Mouse (Mus musculus) activated CD4-positive, CD25-positive, alpha-beta regulatory T cell, adult 4 months (primary cell): ENCODE measurements around the gene Pnldc1. TPM values are rescaled to one million over a fixed set of nuclear protein-coding genes. Genes with fewer than 3 reads are reported as not detected.
A peak's percentile ranks its signal among the peaks of the same experiment; 100 is the strongest.
"Not testable (repeated sequence)": the region's sequence is repeated elsewhere in the genome, so short reads cannot be mapped to it uniquely, and the experiment has no call there.

Source experiments
- ATAC-seq: one replicate; pipeline ENCODE4 v1.8.0; 2017
- polyA plus RNA-seq, 2 experiments: library from polyadenylated mRNA; unstranded; fragments of 100-300 nt; shearing (Covaris generic); gene quantifications; one replicate each; pipeline ENCODE4 v1.2.1; 2017

Pnldc1 gene
- polyA plus RNA-seq, 2 experiments from 2014 or later, result 0.62 to 1.2 TPM

- no peak for ATAC-seq
Measured at GRCm38 (mm10) chr17:12906436-12906835, 3.6 kb downstream of the Pnldc1 start.

- no peak for ATAC-seq
Measured at GRCm38 (mm10) chr17:12905810-12906209, 4.2 kb downstream of the Pnldc1 start.

- no peak for ATAC-seq
Measured at GRCm38 (mm10) chr17:12904349-12904748, 5.7 kb downstream of the Pnldc1 start.

DNA sequence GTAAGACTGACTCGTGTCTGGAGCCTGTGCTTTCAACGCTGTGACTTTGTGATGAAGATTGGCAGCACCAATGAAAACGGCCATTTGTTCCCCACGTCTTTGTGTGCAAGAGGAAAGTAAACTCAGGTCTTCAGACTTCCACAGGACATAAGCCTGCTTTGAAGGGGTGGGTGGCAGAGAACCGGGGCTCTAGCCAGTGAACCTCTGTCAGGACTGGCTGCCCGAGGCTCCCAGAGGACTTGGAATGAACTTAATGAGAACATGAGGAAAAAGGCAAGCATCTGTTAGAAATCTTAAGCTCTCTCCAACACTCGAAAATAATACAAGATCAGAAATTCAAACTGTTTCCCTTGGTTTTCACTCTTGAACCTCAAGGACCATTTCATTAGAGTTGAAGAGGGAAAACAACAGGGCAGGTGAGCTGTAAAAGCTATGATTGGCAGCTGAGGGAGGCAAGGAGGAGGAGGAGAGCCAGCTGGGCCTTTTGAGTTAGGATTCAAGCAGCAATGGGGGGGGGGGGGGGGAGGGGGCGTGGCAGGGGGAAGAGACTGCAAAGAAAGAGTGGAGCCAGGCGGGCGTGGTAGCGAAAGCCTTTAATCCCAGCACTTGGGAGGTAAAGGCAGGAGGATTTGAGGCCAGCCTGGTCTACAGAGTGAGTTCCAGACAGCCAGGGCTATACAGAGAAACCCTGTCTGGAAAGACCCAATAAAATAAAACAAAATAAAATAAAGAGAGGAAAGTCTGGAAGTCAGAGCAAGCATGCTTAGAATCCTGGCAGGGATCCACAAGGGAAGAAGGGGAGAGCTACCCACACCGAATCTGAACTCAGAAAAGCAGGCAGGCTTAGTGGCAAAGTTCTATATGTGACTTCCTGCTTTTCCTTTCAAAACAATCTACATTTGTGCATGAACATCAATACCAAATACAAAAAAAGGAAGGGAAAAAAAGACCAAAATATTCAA is 6.4 kb downstream of the Pnldc1 start:
- ATAC-seq, result no peak

DNA sequence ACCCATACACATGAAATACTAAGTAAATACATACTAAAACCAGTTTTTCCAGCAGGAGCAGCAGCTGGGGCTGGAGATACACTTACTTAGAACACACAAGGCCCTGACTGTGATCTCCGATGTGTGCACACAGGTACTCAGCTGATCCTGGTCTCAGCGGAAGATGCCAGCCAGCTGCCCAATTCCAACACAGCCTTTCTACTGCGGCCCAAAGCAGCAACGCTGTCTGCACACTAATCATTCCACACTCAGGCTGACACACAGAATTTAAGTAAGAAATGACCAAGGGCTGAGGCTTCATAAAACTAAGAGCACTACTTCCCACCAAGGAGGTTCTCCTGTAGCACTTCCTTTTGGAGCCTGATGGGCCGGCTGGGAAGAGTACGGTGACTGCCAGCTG is 7.7 kb downstream of the Pnldc1 start:
- no peak for ATAC-seq

DNA sequence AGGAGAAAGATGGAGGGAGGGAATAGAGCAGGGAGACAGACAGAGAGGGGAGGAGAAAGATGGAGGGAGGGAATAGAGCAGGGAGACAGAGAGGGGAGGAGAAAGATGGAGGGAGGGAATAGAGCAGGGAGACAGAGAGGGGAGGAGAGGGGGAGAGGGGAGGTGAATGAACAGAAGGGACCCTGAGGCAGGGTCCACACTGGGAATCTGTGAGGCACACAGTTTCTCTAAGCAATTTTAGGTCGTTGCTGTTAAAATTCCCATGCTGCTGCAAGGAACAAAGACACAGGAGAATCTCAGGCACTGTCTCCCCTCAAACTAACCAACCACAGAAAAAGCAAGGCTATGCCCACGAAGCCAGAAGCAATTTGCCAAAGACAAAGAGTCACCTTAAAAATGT is 11.4 kb downstream of the Pnldc1 start:
- not testable (repeated sequence) for ATAC-seq

- ATAC-seq, result no peak
Measured at GRCm38 (mm10) chr17:12897674-12898073, 12.4 kb downstream of the Pnldc1 start.

DNA sequence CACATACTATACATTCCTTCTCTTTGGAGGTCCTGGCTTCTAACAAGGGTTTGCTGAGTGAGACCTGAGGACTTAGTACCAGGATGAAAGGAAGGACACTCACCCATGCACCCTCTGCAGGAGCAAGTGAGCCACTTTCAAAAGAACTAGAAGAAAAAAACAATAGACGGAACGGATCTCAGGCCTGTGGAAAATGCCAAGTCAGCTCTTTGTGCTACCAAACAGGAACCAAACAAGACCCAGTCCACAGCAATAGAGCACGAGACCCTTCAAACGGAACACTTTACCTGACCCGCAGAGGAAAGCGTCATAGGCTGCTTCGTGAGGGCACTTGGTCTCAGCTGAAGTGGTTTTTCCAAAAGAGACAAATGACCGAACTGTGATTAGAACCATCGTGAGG is 18.0 kb downstream of the Pnldc1 start:
- ATAC-seq, result peak; percentile 28

DNA sequence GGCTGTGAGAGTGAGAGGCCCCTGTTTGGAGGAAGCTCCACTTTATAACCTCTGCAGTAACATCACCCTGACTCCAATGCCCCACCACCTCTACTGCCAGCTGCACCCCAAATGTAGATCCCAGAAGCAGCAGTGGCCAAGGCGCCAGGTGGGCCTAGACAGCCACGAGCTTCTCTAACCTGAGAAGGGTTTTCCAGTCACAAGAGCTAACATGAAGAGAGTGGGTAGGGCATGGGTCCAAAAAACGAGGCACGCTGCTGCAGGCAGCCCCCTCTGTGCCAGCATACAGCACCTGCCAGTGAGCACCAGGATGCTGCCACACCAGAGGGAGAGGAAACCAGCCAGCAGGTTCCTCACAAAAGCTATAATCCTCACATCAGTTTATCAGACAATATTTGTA is 19.0 kb downstream of the Pnldc1 start:
- ATAC-seq, result no peak

DNA sequence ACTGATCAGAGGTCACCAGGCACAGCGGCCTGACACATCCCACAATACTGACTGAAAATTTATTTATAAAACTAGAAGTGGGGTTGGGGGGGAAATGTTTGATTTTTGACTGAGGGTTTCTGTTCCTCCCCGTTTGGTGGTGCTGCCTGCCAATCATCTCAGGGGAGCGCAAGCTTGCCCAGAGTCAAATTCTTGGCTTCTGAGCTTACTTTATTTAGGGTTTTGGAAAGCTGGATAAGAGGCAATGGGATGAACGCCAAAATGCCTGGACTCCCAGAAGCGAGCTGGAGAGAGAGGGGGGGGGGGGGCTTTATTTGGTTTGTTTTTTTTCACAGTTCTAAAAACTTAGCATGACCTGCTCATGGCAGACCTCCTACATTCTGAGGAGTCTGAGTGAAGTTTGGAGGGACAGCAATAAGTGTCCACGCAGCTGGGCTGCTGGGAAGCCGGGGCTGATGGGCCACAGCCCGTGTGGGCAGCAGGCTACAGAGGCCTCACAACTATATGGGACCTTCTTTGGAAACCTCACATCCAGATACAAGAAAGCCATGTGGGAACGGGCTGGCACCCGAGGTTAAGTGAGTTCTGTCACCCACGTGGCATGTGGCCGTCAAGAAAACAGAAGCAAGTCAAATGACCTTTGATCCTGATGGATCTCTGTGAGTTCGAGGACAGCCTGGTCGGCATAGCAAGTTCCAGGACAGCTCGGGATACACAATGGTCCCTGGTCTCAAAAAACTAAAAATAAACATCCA is 22.8 kb downstream of the Pnldc1 start:
- ATAC-seq, result no peak

GRCm38 (mm10) chr17:12886620-12887019 is 23.4 kb downstream of the Pnldc1 start:
- peak; percentile 100 for ATAC-seq

DNA sequence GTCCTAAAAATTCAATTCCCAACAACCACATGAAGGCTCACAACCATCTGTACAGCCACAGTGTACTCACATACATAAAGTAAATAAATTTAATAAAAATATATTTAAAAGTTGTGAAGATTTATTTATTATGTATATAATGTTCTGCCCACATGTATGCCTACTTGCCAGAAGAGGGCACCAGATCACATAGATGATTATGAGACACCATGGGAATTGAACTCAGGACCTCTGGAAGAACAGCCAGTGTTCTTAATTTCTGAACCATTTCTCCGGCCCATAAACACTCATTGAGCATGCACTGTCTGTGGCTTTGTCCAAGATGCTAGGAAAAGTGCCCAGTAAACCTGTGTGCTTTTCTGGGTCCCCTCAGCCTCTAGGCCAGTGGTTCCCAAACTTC is 28.8 kb downstream of the Pnldc1 start:
- ATAC-seq, result no peak

GRCm38 (mm10) chr17:12880178-12880577 is 29.9 kb downstream of the Pnldc1 start:
- ATAC-seq, result peak; percentile 88

GRCm38 (mm10) chr17:12875734-12876133 is 34.3 kb downstream of the Pnldc1 start, which contains the start of gene Mrgprh:
Gene Mrgprh (plus strand): TSS chr17:12876034.
- ATAC-seq, result no peak

DNA sequence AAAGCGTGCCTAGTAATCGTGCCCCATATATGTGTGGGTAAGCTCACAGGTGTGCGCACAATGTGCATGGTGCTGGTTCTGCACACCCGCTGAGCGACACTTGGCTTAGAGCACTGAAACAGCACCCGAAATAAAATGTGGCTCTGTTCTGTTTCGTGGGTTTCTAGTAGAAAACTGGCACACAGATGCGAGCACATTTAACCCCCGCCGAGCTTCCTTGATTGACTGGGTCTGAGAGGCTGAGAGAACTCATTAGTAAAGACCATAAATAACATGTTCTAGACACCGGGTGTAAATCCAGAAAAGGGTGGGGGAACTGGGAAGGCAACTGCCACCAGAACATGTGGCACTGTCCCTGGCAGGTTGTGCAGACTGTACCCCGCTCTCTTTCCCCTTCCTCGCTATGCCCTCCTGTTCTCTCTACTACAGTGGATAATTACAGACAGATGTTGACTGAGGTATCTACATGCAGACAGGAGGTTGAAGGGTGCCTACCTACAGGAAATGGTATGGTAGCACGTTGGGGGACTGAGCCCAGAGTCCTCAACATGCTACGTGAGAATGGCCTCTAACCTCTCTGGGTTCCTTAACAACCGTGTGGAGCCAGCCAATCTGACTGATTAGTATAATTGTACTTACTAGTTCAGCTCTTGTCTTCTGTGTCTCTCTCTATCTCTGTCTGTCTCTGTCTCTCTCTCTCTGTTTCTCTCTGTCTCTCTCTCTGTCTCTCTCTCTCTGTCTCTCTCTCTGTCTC is 37.6 kb downstream of the Pnldc1 start:
- ATAC-seq, result no peak

GRCm38 (mm10) chr17:12868640-12869039 is 41.4 kb downstream of the Pnldc1 start:
- no peak for ATAC-seq

GRCm38 (mm10) chr17:12868043-12868442 is 42.0 kb downstream of the Pnldc1 start, which contains the start of gene Mas1:
Gene Mas1 (minus strand): TSS chr17:12868143.
- no peak for ATAC-seq

DNA sequence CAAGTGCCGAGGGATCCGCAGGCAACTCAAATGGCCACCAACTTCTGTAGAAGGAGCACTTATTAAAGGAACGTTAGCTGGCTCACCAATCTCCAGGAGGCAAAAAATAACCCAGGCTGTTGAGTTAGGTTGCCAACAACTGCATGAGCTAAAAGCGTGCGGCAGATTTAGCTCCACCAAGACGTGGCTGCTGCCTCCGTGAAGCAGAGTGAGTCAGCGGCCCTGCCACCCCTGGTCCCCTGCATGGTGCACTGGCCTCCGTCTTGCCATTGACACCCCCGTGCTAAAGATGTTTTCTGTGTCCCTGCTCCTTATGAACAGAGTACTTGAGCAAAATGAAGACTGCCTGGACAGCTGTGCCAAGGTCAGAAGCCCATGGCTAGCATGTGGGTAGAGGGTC is 43.2 kb downstream of the Pnldc1 start:
- ATAC-seq, result no peak

DNA sequence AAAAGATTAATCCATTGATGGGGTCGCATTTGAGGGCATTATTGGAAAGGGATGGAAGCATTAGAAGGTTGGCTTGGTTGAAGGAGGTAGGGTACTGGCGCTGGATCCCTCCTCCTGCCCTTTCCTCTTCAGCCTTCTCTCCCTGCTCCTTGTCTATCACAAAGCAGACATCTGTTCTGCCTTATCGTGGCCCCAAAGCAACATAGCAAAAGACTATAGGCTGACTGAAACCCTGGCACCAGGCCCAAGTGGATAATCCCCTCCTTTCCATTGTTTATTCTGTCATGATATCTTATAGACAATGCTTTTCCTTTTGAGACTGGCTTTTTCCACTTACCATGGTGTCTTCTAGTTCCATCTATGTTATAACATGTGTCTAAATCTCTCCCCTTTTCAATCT is 44.6 kb downstream of the Pnldc1 start:
- no peak for ATAC-seq

GRCm38 (mm10) chr17:12864111-12864510 is 45.9 kb downstream of the Pnldc1 start:
- no peak for ATAC-seq

DNA sequence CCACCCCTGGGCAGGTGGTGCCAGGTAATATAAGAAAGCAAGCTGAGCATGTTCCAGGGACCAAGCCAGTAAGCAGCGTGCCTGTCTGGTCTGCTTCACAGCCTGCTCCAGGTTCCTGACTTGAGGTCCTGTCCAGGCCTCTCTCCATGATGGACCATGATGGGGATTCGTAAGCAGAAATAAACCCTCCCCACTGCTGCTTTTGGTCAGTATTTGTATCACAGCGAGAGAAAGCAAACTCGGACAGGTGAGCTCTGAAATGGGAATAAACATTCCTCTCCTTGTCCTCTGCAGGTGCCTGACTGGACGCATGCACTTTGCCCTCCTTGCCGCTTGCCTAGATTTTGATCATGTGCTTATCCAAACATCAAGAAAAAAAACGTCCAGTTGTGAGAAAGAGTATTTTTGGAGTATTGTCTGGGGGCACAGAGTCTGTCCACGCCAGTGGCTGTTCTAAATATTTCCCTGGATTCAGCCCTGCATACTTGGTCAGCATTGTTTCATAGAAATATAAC is 51.0 kb downstream of the Pnldc1 start:
- no peak for ATAC-seq

DNA sequence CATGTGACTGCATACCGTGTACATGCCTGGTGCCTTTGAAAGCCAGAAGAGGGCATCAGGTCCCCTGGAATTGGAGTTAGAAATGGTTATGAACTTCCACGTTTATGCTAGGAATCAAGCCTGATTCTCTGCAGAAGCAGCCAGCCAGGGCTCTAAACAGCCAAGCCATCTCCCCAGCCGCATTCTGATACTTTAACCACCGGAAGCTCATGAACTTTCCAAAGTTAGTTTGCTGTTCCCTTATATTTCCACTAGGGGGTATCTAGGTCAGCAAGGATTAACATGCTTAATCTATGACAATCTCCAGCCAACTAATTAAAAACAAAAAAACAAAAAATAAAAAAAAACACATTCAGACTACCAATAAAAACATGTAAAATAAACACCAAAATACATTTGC is 52.0 kb downstream of the Pnldc1 start:
- peak; percentile 85 for ATAC-seq

DNA sequence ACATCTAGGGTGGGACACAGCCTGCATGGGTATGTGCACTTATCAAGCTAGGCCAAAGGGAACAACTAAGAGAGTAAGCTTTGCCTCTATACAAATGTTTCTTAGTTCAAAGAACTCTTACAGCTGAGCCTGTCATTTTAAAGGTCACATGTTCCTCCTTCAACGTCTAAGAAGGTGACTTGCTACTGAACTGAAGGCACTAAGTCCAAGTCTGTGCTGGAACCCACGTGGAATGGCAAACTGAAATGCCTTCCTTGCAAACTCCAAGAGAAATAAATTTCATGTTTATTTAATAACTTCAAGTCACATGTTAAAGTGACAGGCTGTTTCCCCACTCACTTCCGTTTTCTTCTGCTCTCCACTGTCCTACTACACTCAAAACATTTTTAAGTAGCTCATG is 52.6 kb downstream of the Pnldc1 start:
- no peak for ATAC-seq
